Comparison of ENCODE assay signal across 25 mouse cellular contexts in genomic region chr13:59248411-59248810, GRCm38 (mm10).
"Had no signal": no experiment of that assay in that cellular context is flagged by ENCODE, and none has a peak within 500 bp of the region (broad histone marks: within the 10 kb centered on the region; RNA-seq: fewer than 3 reads in every experiment).

No protein-coding gene starts in this region.

- H3K27me3 ChIP-seq: heart, embryonic 12.5 days; intestine, embryonic 15.5 days; liver, embryonic 13.5 days; liver, embryonic 15.5 days had no signal

- H3K9ac ChIP-seq: heart, embryonic 12.5 days; hindbrain, embryonic 14.5 days; intestine, embryonic 15.5 days; limb, embryonic 13.5 days; liver, embryonic 13.5 days; liver, embryonic 15.5 days had no signal

- ATAC-seq: hindbrain, embryonic 16.5 days; inflammation-experienced regulatory T-cells, adult 6 months; intestine, embryonic 15.5 days; intestine, postnatal 0 days had no signal

- H3K4me2 ChIP-seq: heart, embryonic 12.5 days; hindbrain, embryonic 14.5 days; intestine, embryonic 15.5 days; limb, embryonic 13.5 days; liver, embryonic 11.5 days; liver, embryonic 13.5 days; liver, embryonic 15.5 days had no signal

- H3K36me3 ChIP-seq: heart, embryonic 10.5 days; heart, embryonic 12.5 days; intestine, embryonic 15.5 days; limb, embryonic 13.5 days; liver, embryonic 13.5 days; liver, embryonic 15.5 days had no signal

- H3K4me3 ChIP-seq: gastrocnemius, adult 2 months; heart, embryonic 10.5 days; heart, embryonic 12.5 days; intestine, embryonic 15.5 days; layer of hippocampus, adult 2 months; left cerebral cortex, adult 2 months; limb, embryonic 13.5 days; liver, embryonic 13.5 days; liver, embryonic 15.5 days had no signal

- H3K9me3 ChIP-seq: heart, embryonic 10.5 days; heart, embryonic 12.5 days; intestine, embryonic 15.5 days; limb, embryonic 13.5 days; liver, embryonic 13.5 days; liver, embryonic 15.5 days had no signal

- H3K27ac ChIP-seq: gastrocnemius, adult 2 months; heart, embryonic 10.5 days; hindbrain, embryonic 14.5 days; intestine, embryonic 15.5 days; layer of hippocampus, adult 2 months; left cerebral cortex, adult 2 months; limb, embryonic 13.5 days; liver, embryonic 13.5 days; liver, embryonic 15.5 days had no signal

- H3K4me1 ChIP-seq: heart, embryonic 10.5 days; heart, embryonic 12.5 days; intestine, embryonic 15.5 days; liver, embryonic 13.5 days; liver, embryonic 15.5 days had no signal

- DNase-seq: gastrocnemius, adult 2 months; gastrocnemius, postnatal 10 days; gastrocnemius, postnatal 25 days; heart, adult 18-20 months; heart, postnatal 10 days; heart, postnatal 4 days; kidney, adult 18-20 months; kidney, adult 8-10 months; kidney, postnatal 10 days; kidney, postnatal 25 days; kidney, postnatal 4 days; liver; liver, embryonic 13.5 days had no signal
